Mouse (Mus musculus) heart, embryonic 11.5 days (tissue): ENCODE results near the gene Glb1l3. TPM values are rescaled to one million over a fixed set of nuclear protein-coding genes. Genes with fewer than 3 reads are reported as not detected.
"Not testable (repeated sequence)": the region's sequence is repeated elsewhere in the genome, so short reads cannot be mapped to it uniquely, and the experiment has no call there.

Source experiments
- ATAC-seq: fragments of 200-750 bp; cut with Nextera tagmentation; replicated peaks from 2 replicates; pipeline ENCODE4 v1.8.0; 2017; ENCODE audit warnings: moderate library complexity; ENCODE audit not compliant: insufficient number of reproducible peaks, low FRiP score, low TSS enrichment
- H3K27ac ChIP-seq: fragments of 300-500 bp; sonication (generic); 2 replicates; pipeline ENCODE4 v1.5.1; 2014; ENCODE audit warnings: mild to moderate bottlenecking, low read depth, low read length
- H3K27me3 ChIP-seq: fragments of 300-500 bp; sonication (generic); 2 replicates; pipeline ENCODE4 v1.6.1; 2014; ENCODE audit warnings: mild to moderate bottlenecking, low read length, mixed read lengths; ENCODE audit not compliant: control insufficient read depth, insufficient read depth
- H3K36me3 ChIP-seq: fragments of 300-500 bp; sonication (generic); 2 replicates; pipeline ENCODE4 v1.6.1; 2014; ENCODE audit warnings: mild to moderate bottlenecking, low read length, moderate library complexity, mixed read lengths; ENCODE audit not compliant: control insufficient read depth, insufficient read depth
- H3K4me1 ChIP-seq: fragments of 300-500 bp; sonication (generic); 2 replicates; pipeline ENCODE4 v1.6.1; 2014; ENCODE audit warnings: low read length; ENCODE audit not compliant: control insufficient read depth, insufficient read depth
- H3K4me2 ChIP-seq: fragments of 300-500 bp; sonication (generic); 2 replicates; pipeline ENCODE4 v1.6.1; 2014; ENCODE audit warnings: mild to moderate bottlenecking, moderate library complexity
- H3K4me3 ChIP-seq: fragments of 300-500 bp; sonication (generic); 2 replicates; pipeline ENCODE4 v1.5.1; 2014; ENCODE audit warnings: low read depth, low read length
- H3K9ac ChIP-seq: fragments of 300-500 bp; sonication (generic); 2 replicates; pipeline ENCODE4 v1.6.1; 2014; ENCODE audit warnings: mild to moderate bottlenecking, low read depth, low read length, moderate library complexity
- H3K9me3 ChIP-seq: fragments of 300-500 bp; sonication (generic); replicated peaks from 2 replicates; pipeline ENCODE4 v1.6.1; 2016; ENCODE audit warnings: low read length; ENCODE audit not compliant: control insufficient read depth
- WGBS: fragments of 180-500 bp; shearing (Covaris S2); extraction: QIAGEN DNeasy Blood & Tissue Kit; methylation state at CpG from one replicate; pipeline ENCODE4 v1.1.7; 2014; ENCODE audit not compliant: insufficient replicate concordance; 5-methylcytosine and 5-hydroxymethylcytosine counted together
- polyA plus RNA-seq: library from polyadenylated mRNA; unstranded; fragments of >200 nt; fragmentation: Nextera tagmentation; extraction: Ambion mirVana; gene quantifications from 2 replicates; pipeline ENCODE4 v1.2.1, GENCODE M21; 2014

The Glb1l3 gene
- not detected in 2 replicates for polyA plus RNA-seq

DNA sequence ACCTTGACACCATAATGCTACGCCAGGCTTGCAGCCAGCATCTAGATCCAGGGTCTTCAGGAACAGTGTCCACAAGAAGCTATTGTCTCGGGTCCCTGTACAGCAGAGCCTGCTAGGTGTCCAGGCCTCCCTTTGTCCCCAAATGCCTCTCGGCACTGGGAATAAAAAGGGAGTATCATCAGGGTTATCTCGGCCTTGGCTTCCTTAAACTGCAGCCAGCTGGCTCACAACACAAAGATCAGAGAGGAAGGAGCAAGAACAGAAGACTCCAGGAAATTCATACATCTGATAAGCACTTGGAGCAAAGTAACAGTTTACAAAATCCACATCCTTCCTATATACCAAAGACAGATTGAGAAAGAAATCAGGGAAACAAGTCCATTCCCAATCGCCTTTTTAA is at the start of gene Glb1l3:
Glb1l3 (minus strand) TSS at position 140 of the 400 bp plus-strand sequence.
- WGBS, result 60% methylated on average over 5 of the region's 5 CpGs

DNA sequence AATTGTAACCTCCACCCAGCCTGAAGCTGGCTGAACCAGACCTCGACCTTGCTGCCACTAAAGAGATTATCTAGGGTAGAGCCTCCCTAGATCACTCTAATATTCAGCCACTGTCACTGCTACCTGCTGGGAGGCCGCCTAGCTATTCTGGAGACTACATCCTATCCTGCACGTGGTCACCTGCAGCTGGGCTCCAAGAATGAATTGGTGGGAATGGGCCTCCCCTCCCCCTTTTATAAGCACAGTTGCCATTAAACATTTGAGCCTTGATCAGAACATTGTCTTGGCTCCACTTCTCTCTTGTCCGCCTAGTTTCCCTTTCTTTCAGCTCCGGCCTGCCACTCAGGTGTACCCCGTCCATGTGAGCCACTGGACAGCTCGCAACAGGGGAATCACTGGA is 9.2 kb upstream of the Glb1l3 start:
- not testable (repeated sequence) for H3K36me3 ChIP-seq, H3K4me1 ChIP-seq, H3K9ac ChIP-seq, H3K4me2 ChIP-seq, ATAC-seq, H3K4me3 ChIP-seq, H3K9me3 ChIP-seq, H3K27me3 ChIP-seq, H3K27ac ChIP-seq
- WGBS, result 75% methylated on average over 7 of the region's 7 CpGs

More for the DNA sequence above, at the start of gene Glb1l3:
- H3K27ac ChIP-seq, result no peak within 1 kb of the TSS
- no peak within 1 kb of the TSS for H3K4me3 ChIP-seq
- H3K4me2 ChIP-seq, result no peak within 1 kb of the TSS
- no peak within 1 kb of the TSS for H3K9ac ChIP-seq
- H3K4me1 ChIP-seq, result no peaks in the 10 kb centered on the region
- H3K36me3 ChIP-seq, result no peaks in the 10 kb centered on the region
- no peak for ATAC-seq
- no peaks in the 10 kb centered on the region for H3K27me3 ChIP-seq
- H3K9me3 ChIP-seq, result no peaks in the 10 kb centered on the region

DNA sequence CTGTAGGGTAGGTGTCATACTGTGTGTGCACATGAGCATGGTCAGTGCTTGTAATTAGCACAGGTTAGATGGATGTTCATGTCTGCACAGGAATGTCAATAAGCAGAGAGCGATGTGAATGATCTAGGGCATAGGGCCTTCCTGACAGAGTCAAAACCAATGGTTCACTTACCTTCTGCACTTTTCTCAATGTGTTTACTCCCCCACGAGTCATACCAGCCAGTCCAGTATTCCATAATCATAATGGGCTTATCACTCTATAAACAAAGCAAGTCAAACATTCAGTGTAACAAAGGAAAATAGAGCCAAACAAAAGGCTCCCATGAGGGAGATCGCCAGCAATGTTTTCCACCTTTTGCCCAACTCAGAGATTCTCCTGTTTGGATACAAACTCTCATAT is 29.6 kb downstream of the Glb1l3 start:
- Histone ChIP-seq H3K27ac (no peak overlapping the region), H3K27me3 (no peaks in the 10 kb centered on the region), H3K9ac (no peak overlapping the region), H3K36me3 (no peaks in the 10 kb centered on the region), H3K4me3 (no peak overlapping the region), H3K4me2 (no peak overlapping the region), H3K4me1 (no peaks in the 10 kb centered on the region), H3K9me3 (no peaks in the 10 kb centered on the region)
- ATAC-seq, result no peak
- WGBS, result 63% methylated on average over 3 of the region's 3 CpGs

GRCm38 (mm10) chr9:26819942-26820341 is 40.7 kb downstream of the Glb1l3 start:
- no peak for ATAC-seq
- 69% methylated on average over 1 of the region's 1 CpGs for WGBS
- H3K9ac ChIP-seq, result no peak overlapping the region

DNA sequence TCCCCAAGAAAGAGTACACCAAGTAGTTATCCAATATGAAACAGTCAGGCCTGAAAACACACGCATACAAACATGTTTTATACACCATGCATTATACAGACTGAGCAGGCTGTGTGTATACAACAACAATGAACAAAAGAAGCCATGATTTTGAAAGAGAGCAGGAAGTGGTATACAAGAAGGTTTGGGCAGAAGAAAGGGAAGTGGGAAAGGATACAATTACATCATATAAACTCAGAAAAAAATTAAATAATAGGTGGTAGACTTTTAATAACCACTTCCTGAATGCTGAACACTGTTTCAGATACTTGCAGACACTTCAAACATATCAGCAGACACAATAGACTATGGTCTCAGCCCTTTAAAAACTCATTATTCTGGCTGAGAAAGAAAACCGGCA is 52.0 kb downstream of the Glb1l3 start:
- Histone ChIP-seq H3K27ac (no peak overlapping the region), H3K4me2 (no peak overlapping the region), H3K4me1 (no peaks in the 10 kb centered on the region), H3K9ac (no peak overlapping the region), H3K4me3 (no peak overlapping the region), H3K36me3 (no peaks in the 10 kb centered on the region), H3K9me3 (no peaks in the 10 kb centered on the region), H3K27me3 (no peaks in the 10 kb centered on the region)
- ATAC-seq, result no peak
- WGBS, result 82% methylated on average over 2 of the region's 2 CpGs

More at GRCm38 (mm10) chr9:26819942-26820341, 40.7 kb downstream of the Glb1l3 start:
- Histone ChIP-seq H3K4me1 (no peaks in the 10 kb centered on the region), H3K4me2 (no peak overlapping the region), H3K36me3 (no peaks in the 10 kb centered on the region), H3K27me3 (no peaks in the 10 kb centered on the region), H3K27ac (no peak overlapping the region), H3K9me3 (no peaks in the 10 kb centered on the region), H3K4me3 (no peak overlapping the region)

- Histone ChIP-seq H3K4me3 (peak within 1 kb of the TSS; percentile 52), H3K9me3 (no peaks in the 10 kb centered on the region), H3K9ac (peak within 1 kb of the TSS; percentile 66), H3K27me3 (no peaks in the 10 kb centered on the region), H3K27ac (peak within 1 kb of the TSS; percentile 54; the same call in 1 of the 2 replicates), H3K4me1 (no peaks in the 10 kb centered on the region), H3K36me3 (no peaks in the 10 kb centered on the region), H3K4me2 (peak within 1 kb of the TSS; percentile 85)
- under 1% methylated on average over 33 of the region's 33 CpGs for WGBS
- peak; percentile 100 for ATAC-seq
Measured at GRCm38 (mm10) chr9:26805935-26806666, 54.6 kb downstream of the Glb1l3 start, which contains the start of gene Glb1l2. Glb1l2 (minus strand) TSS chr9:26806468.

DNA sequence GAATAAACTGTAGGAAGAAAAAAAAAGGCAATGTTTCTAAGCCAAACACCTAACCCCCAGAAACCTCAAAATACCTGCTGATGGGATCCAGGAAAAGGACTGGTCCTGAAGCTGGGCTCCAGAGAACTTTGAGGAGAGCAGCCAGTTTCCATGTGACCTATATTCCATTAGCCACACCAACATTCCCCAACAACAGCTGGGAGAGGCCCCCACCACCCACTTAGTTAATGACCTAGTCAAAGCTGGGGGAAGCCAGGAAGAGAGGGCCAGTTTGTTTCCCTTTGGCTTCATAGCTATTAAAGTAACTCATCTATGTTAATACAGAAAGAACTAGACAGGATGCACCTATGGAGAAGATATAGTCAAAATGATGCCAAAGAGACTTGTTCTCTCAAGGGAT is 56.4 kb downstream of the Glb1l3 start:
- no peak for ATAC-seq

GRCm38 (mm10) chr9:26800357-26800756 is 60.3 kb downstream of the Glb1l3 start:
- Histone ChIP-seq H3K4me2 (no peak overlapping the region), H3K36me3 (no peaks in the 10 kb centered on the region), H3K4me3 (no peak overlapping the region), H3K9me3 (no peaks in the 10 kb centered on the region), H3K4me1 (no peaks in the 10 kb centered on the region), H3K9ac (no peak overlapping the region), H3K27me3 (no peaks in the 10 kb centered on the region), H3K27ac (no peak overlapping the region)
- 85% methylated on average over 2 of the region's 2 CpGs for WGBS
- no peak for ATAC-seq

More for the DNA sequence above, 56.4 kb downstream of the Glb1l3 start:
- no peaks in the 10 kb centered on the region for H3K9me3 ChIP-seq
- H3K36me3 ChIP-seq, result no peaks in the 10 kb centered on the region
- no peak overlapping the region for H3K27ac ChIP-seq
- H3K4me2 ChIP-seq, result no peak overlapping the region
- no peak overlapping the region for H3K9ac ChIP-seq
- H3K4me1 ChIP-seq, result no peaks in the 10 kb centered on the region
- no peaks in the 10 kb centered on the region for H3K27me3 ChIP-seq
- no peak overlapping the region for H3K4me3 ChIP-seq

DNA sequence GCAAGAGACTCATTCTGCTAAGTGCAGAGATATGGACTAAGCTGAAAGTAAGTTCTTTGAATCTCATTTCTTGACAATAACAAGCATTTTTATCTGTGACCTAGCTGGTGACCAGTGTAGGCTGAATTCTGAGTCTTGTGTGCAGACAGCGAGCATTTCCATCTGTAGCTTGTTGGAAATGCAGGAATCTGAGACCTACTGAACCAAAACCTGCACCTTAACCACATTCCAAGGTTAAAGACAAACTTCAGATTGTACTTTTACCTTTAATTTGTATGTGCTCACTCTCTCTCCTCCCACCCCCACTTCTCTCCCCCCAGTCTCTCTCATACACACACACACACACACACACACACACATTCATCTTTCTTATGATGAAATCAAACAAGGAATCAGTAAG is 62.0 kb downstream of the Glb1l3 start:
- no peak for ATAC-seq
- Histone ChIP-seq H3K4me2 (no peak overlapping the region), H3K9me3 (no peaks in the 10 kb centered on the region), H3K27me3 (no peaks in the 10 kb centered on the region), H3K4me3 (no peak overlapping the region), H3K36me3 (no peaks in the 10 kb centered on the region), H3K4me1 (no peaks in the 10 kb centered on the region), H3K9ac (no peak overlapping the region), H3K27ac (no peak overlapping the region)
- WGBS, result 88% methylated on average over 1 of the region's 1 CpGs
